Mouse (Mus musculus): ENCODE results near the gene Tubb1.

DNA sequence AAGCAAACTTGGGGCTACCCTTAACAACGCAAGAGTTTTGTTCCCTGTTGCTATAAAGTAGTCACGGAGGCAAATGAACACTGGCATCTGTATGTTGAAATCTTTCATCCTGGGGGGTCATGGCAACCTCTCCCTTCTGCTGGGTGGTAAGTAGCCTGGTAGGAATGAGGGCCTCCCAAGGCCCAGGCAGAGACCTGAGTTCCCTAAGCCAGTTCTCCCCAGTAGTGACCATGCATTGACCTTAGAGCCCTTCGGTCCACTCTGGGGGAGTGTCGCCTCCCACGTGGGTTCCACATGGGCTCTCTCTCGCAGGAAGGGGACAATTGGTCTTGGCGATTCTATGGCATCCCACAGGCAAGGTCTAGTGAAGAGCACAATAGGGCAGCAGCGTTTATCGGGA, 10.5 kb upstream of the Tubb1 start:
- TF ChIP-seq CTCF (IDR thresholded peaks at IDR 0.05; ENCODE audit: low read depth, low read length), result no peak
- TF ChIP-seq POLR2A (IDR thresholded peaks at IDR 0.05; ENCODE audit: extremely low read depth, insufficient read depth, low read length), result no peak
